Mouse (Mus musculus): ENCODE data around the gene Astn2. TPM values are rescaled to one million over a fixed set of nuclear protein-coding genes. Genes with fewer than 3 reads are reported as not detected.

Gene Astn2
- polyA plus RNA-seq, 1 experiment from 2014 or later, result 0.12 TPM

DNA sequence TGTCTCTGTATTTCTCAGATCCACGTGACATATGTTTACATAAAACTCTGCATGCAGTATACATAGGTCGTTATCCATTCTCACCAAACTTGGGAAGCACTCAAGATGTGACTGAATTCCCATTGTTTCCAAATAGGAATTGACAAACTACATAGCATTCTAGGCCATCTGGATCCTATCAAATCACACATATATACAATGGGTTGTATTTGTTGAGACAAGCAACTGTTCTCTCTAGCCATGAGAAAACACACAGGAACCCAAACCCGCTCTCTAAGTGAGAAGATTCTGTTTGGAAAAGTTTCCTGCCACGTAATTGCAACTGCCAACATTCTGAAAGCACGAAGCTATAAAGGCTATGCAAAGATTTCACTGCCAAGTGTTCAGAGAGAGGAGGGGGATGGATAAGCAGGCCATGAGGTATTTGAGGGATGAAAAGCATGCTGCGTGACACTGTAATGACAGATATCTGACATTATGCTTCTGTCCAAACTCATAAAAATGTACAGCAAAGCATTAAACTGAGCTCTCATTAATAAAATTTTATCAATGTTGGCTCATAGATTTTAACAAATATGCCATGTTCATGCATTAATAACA lies 732.7 kb downstream of the Astn2 start:
- Histone ChIP-seq H3K4me2 (no peak overlapping the region), H3K4me1 (no peaks in the 10 kb centered on the region), H3K9me3 (replicated peaks) (no peaks in the 10 kb centered on the region), H3K4me3 (no peak overlapping the region), H3K9ac (no peak overlapping the region), H3K27me3 (replicated peaks) (no peaks in the 10 kb centered on the region), H3K27ac (no peak overlapping the region), H3K36me3 (no peaks in the 10 kb centered on the region)
- ATAC-seq, result no peak
- WGBS (ENCODE audit: insufficient replicate concordance), result 57% methylated on average over 6 of the region's 6 CpGs

DNA sequence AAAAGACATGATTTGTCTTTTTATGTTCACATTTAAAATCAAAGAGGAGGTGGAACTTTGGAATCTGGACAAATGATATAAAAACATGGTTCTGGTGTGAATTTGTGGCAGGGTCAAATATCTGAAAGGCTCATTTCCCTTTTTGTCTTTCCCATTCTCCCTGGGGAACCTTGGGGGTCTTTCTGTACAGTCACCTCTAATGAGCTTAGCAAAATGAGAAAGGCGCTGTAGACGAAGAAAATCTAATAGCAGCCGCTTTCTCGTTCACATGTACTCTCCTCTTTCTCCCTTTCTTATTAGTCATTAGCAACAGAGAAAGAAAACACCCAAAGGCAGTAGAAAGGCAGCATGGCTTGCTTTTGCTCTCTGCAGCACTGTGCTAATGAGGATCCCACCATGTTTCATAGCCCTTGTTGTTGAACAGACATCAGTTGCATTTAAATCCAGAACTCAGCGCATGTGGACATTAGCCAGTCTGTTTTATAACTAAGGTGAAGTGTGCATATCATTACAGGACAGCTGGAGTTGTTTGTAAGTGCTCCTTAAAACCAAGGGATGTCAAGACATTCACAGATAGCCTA lies 737.3 kb downstream of the Astn2 start:
- Histone ChIP-seq H3K9me3 (replicated peaks) (no peaks in the 10 kb centered on the region), H3K4me3 (no peak overlapping the region), H3K36me3 (no peaks in the 10 kb centered on the region), H3K27ac (no peak overlapping the region), H3K4me1 (no peaks in the 10 kb centered on the region), H3K9ac (no peak overlapping the region), H3K4me2 (no peak overlapping the region), H3K27me3 (replicated peaks) (no peaks in the 10 kb centered on the region)
- ATAC-seq, result no peak
- 74% methylated on average over 5 of the region's 5 CpGs for WGBS (ENCODE audit: insufficient replicate concordance)

DNA sequence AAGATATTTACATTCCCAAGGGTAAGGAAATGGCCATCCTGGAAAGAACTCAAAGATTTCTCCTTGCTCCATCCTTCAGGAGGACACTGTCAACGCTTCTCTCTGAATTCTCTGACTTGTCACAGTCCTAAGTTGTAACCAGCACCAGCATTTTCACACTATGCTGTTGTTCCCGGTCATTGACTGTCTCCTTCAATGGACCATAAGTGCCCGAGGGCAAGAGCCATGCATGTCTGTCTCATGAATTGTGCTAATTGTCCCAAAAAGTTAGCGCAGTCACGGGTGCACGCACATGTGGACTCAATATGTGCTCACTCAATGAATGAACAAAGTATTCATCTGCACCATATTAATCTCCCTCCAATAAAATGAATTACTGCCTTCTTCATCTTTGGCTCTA lies 741.2 kb downstream of the Astn2 start:
- 67% methylated on average over 6 of the region's 6 CpGs for WGBS (ENCODE audit: insufficient replicate concordance)
- ATAC-seq, result no peak
- H3K4me2 ChIP-seq, result no peak overlapping the region
- H3K4me1 ChIP-seq, result no peaks in the 10 kb centered on the region
- no peaks in the 10 kb centered on the region for H3K36me3 ChIP-seq
- H3K9ac ChIP-seq, result no peak overlapping the region
- H3K27me3 ChIP-seq (replicated peaks), result no peaks in the 10 kb centered on the region
- H3K27ac ChIP-seq, result no peak overlapping the region
- H3K9me3 ChIP-seq (replicated peaks), result no peaks in the 10 kb centered on the region
- no peak overlapping the region for H3K4me3 ChIP-seq

DNA sequence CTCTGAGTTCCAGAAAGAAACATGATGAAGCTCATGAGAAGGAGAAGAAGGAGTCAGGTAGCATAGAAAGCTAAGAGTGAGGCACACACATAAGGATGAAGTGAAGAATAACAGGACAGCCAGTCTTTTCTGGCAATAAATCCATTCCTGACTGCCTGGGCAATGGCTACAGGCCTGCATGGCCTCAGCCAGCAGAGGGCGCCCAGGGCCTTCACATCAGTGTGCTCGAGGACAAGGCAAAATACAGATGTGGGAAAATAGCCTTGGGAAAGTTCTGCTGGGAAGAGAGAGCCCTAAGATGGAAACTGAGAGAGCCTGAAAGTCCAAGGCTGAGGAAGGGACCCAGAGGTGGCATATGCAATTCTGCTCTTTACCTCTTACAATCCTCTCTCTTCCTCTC lies 749.7 kb downstream of the Astn2 start:
- no peak overlapping the region for H3K4me2 ChIP-seq
- H3K4me1 ChIP-seq, result no peaks in the 10 kb centered on the region
- no peaks in the 10 kb centered on the region for H3K36me3 ChIP-seq
- 0% methylated on average over 2 of the region's 2 CpGs for WGBS (ENCODE audit: insufficient replicate concordance)
- ATAC-seq, result no peak
- H3K27ac ChIP-seq, result no peak overlapping the region
- no peaks in the 10 kb centered on the region for H3K27me3 ChIP-seq (replicated peaks)
- no peaks in the 10 kb centered on the region for H3K9me3 ChIP-seq (replicated peaks)
- no peak overlapping the region for H3K4me3 ChIP-seq
- H3K9ac ChIP-seq, result no peak overlapping the region

DNA sequence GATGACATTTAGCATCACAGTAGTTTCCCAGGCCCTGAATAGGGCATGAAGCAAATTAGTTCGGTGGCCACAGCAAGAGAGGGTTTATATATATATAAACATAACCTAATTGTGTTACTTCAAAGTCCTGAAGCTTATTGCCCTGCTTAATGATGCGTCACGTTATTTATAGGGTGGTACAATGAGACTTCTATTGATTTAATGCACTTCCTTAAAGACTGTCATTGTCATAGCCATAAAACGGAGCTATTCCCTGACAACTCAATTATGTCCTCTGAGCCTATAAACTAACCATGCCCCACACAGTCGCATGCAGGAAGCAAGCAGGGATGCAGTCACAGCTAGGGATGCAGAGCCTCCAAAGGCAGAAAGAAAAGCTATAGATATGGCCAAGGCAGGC lies 761.8 kb downstream of the Astn2 start:
- H3K27me3 ChIP-seq (replicated peaks), result no peaks in the 10 kb centered on the region
- H3K4me3 ChIP-seq, result no peak overlapping the region
- no peaks in the 10 kb centered on the region for H3K9me3 ChIP-seq (replicated peaks)
- H3K4me1 ChIP-seq, result no peaks in the 10 kb centered on the region
- no peak overlapping the region for H3K9ac ChIP-seq
- no peak overlapping the region for H3K27ac ChIP-seq
- H3K36me3 ChIP-seq, result no peaks in the 10 kb centered on the region
- 57% methylated on average over 5 of the region's 5 CpGs for WGBS (ENCODE audit: insufficient replicate concordance)
- ATAC-seq, result no peak
- no peak overlapping the region for H3K4me2 ChIP-seq

DNA sequence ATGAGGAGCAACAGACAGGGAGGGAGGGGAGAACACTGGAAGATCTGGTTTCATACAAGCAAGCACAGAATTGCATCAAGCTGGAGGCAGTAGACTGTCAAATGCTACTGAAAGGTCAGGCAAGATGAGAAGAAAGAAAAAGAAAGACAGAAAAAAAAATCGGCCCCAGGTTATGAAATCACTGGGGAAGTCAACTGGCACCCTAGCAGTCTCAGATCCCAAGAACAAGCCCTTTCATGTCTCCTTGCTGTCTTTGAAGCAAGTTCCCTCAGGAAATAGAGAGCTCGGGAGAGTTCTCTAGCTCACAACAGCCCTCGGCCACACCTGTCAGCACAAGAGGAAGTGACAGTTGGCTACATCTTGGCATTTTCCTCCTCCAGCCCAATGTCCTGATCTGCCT lies 766.2 kb downstream of the Astn2 start:
- Histone ChIP-seq H3K4me3 (no peak overlapping the region), H3K27me3 (replicated peaks) (no peaks in the 10 kb centered on the region), H3K4me2 (no peak overlapping the region), H3K9me3 (replicated peaks) (no peaks in the 10 kb centered on the region), H3K9ac (no peak overlapping the region), H3K27ac (no peak overlapping the region), H3K4me1 (no peaks in the 10 kb centered on the region), H3K36me3 (no peaks in the 10 kb centered on the region)
- 54% methylated on average over 3 of the region's 3 CpGs for WGBS (ENCODE audit: insufficient replicate concordance)
- ATAC-seq, result no peak

DNA sequence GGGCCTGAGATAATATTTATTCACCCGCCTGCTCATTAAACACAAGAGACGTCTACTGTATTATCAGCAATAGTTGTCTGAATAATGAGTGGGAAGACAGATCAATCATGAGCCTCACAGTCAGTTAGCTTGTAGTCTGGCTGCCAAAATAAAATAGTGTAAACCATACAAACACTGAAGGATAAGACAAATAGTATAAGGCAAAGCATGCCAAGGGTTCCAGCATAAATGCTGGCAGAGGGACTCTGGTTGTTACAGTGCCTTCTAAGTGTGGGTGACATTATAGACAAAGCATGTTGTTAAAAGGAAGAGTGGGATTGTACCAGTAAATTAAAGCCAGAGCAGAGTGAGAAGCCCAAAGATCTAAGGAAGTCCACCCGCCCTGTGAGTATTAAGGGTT lies 784.3 kb downstream of the Astn2 start:
- Histone ChIP-seq H3K9ac (no peak overlapping the region), H3K4me1 (no peaks in the 10 kb centered on the region), H3K4me3 (no peak overlapping the region), H3K36me3 (peaks cover 27% of the 10 kb centered on the region), H3K27me3 (replicated peaks) (no peaks in the 10 kb centered on the region), H3K9me3 (replicated peaks) (no peaks in the 10 kb centered on the region), H3K4me2 (no peak overlapping the region), H3K27ac (no peak overlapping the region)
- WGBS (ENCODE audit: insufficient replicate concordance), result 70% methylated on average over 3 of the region's 3 CpGs
- no peak for ATAC-seq

DNA sequence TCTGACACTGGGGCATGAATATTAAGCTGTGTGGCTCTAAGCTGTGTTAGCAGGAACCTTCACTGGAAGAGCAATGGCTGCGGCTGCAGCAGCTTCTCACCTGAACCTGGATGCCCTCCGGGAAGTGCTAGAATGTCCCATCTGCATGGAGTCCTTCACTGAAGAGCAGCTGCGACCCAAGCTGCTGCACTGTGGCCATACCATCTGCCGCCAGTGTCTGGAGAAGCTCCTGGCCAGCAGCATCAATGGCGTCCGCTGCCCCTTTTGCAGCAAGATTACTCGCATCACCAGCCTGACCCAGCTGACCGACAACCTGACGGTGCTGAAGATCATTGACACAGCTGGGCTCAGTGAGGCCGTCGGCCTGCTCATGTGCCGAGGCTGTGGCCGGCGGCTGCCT lies 791.3 kb downstream of the Astn2 start:
- Histone ChIP-seq H3K4me1 (no peaks in the 10 kb centered on the region), H3K4me3 (no peak overlapping the region), H3K36me3 (peaks cover 47% of the 10 kb centered on the region), H3K4me2 (no peak overlapping the region), H3K9ac (no peak overlapping the region), H3K27me3 (replicated peaks) (no peaks in the 10 kb centered on the region), H3K9me3 (replicated peaks) (no peaks in the 10 kb centered on the region), H3K27ac (no peak overlapping the region)
- no peak for ATAC-seq
- 86% methylated on average over 14 of the region's 14 CpGs for WGBS (ENCODE audit: insufficient replicate concordance)

DNA sequence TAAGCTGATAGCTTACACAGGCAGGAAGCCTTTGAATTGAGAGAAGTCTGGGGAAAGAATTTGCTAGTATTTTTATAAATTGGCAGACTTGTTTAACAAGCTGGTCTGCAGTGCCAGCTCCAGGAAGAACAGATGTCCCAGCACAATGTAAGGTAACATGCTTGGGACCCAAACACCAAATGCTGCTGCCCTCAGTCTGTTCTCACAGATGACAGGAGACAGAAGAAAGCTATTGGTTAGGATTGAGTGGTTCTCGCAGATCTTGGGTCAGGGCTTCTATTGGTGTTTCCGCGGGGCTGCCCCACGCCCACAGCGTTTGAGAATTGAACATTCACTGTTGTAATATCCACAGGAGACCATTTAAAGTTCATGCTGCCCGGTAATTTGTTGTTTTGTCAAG lies 793.5 kb downstream of the Astn2 start:
- peaks cover 21% of the 10 kb centered on the region for H3K4me1 ChIP-seq
- H3K27ac ChIP-seq, result no peak overlapping the region
- no peaks in the 10 kb centered on the region for H3K27me3 ChIP-seq (replicated peaks)
- WGBS (ENCODE audit: insufficient replicate concordance), result 86% methylated on average over 6 of the region's 6 CpGs
- no peak overlapping the region for H3K4me2 ChIP-seq
- peaks cover 32% of the 10 kb centered on the region for H3K36me3 ChIP-seq
- no peak for ATAC-seq
- no peak overlapping the region for H3K9ac ChIP-seq
- no peaks in the 10 kb centered on the region for H3K9me3 ChIP-seq (replicated peaks)
- no peak overlapping the region for H3K4me3 ChIP-seq

DNA sequence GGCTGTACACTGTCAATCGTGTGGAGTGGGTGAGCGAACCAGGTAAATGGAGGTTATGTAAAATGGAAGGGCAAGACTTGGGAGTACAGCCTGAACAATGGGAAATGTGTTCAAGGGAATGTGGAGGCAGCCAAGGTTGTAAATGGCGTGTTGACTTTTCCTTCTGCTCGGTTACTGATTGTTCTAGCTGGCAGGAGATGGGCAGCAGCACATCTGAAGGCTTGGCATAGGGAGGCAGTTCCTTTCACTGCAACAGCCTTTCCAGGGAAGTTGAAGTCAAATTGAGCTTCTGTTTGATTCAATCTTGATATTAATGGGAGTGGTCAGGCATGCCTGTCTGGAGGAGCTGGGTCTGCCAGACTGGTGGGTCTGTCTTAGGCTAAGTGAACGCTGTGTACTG lies 794.1 kb downstream of the Astn2 start:
- Histone ChIP-seq H3K36me3 (peaks cover 26% of the 10 kb centered on the region), H3K27ac (no peak overlapping the region), H3K4me3 (no peak overlapping the region), H3K27me3 (replicated peaks) (no peaks in the 10 kb centered on the region), H3K4me1 (peaks cover 27% of the 10 kb centered on the region), H3K4me2 (no peak overlapping the region), H3K9me3 (replicated peaks) (no peaks in the 10 kb centered on the region), H3K9ac (no peak overlapping the region)
- 70% methylated on average over 5 of the region's 5 CpGs for WGBS (ENCODE audit: insufficient replicate concordance)
- ATAC-seq, result no peak

DNA sequence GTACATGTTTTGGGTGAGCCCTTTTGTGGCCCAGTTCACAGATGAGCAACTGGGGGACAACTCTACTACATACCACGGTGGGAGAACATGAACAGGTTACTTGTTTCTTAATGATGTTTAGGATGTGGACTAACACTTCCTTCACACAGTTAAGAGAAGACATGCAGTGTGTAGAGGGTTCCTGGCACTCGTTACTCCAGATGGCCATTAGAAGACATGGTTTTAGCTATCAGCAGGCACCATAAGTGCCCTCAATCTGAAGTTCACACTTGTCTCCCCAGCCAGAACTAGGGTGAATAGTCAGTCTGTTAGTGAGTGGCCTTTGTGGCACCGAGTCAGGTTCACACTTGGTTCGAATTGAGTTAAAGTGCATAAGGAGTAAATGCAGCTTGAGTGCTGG lies 796.3 kb downstream of the Astn2 start:
- Histone ChIP-seq H3K4me1 (peaks cover 35% of the 10 kb centered on the region), H3K36me3 (peaks cover 4% of the 10 kb centered on the region), H3K27ac (no peak overlapping the region), H3K27me3 (replicated peaks) (no peaks in the 10 kb centered on the region), H3K4me2 (no peak overlapping the region), H3K4me3 (no peak overlapping the region), H3K9ac (no peak overlapping the region), H3K9me3 (replicated peaks) (no peaks in the 10 kb centered on the region)
- WGBS (ENCODE audit: insufficient replicate concordance), result 67% methylated on average over 4 of the region's 4 CpGs
- no peak for ATAC-seq

DNA sequence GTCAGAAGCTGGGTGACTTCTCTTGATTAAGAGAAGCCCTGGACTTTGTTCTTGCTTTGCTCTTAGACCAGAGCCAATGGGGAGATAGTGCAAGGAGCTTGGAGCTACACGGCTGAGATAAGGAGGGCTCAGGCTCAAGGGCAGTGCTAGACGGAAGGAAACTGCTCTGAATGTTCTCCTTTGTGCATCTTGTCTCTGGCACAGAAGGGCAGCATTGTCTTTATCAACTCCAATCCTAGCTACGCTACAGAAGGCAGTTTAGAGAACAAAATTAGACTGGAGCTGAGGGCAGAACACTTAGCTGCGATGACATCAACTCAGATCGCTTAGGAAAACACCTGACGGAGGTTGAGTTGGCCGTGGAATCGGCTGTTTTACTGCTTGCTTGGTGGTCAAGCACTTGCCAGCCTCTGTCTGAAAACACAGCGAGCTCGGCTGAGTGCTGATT lies 797.2 kb downstream of the Astn2 start:
- H3K9me3 ChIP-seq (replicated peaks), result no peaks in the 10 kb centered on the region
- ATAC-seq, result peak; percentile 73
- no peak overlapping the region for H3K4me3 ChIP-seq
- no peak overlapping the region for H3K9ac ChIP-seq
- peaks cover 40% of the 10 kb centered on the region for H3K4me1 ChIP-seq
- H3K27ac ChIP-seq, result no peak overlapping the region
- WGBS (ENCODE audit: insufficient replicate concordance), result 40% methylated on average over 10 of the region's 10 CpGs
- H3K4me2 ChIP-seq, result peak overlapping the region; percentile 82
- no peaks in the 10 kb centered on the region for H3K27me3 ChIP-seq (replicated peaks)
- no peaks in the 10 kb centered on the region for H3K36me3 ChIP-seq

Measured in liver, embryonic 12.5 days (tissue).